ENCODE assay signal across 16 mouse cellular contexts in the genomic region with DNA sequence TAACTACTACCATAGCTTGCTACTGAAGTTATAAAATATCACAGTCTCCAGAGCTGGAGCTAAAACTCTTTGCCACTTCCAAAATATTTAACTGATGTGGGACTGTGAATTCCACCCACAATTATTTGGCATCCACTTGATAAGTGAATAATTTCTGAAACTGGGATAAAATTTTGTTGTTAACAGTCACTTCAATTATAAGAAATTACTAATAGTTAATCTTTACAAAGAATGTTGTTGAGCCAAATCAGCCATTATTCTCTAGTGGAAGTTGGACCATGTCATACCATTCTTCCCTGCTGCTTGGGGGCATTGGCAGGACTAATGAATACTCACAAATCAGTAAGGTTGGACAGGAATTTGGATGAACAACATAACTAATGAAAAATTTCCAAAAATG.
"Had no signal": no experiment of that assay in that cellular context is flagged by ENCODE, and none has a peak within 500 bp of the region (broad histone marks: within the 10 kb centered on the region; RNA-seq: fewer than 3 reads in every experiment).

No protein-coding gene starts in this region.

- DNase-seq: heart, postnatal 10 days; heart, postnatal 14 days; heart, postnatal 36 days; heart, postnatal 4 days; kidney, adult 11 months; kidney, adult 18-20 months; kidney, adult 2 months; kidney, adult 8-10 months; kidney, adult 9 months; kidney, postnatal 10 days; kidney, postnatal 14 days; kidney, postnatal 25 days; kidney, postnatal 36 days; kidney, postnatal 4 days; layer of hippocampus, adult 9-11 months; layer of hippocampus, postnatal 36 days had no signal
